Mouse (Mus musculus): Measurements from ENCODE around the gene Wnt1. TPM values are rescaled to one million over a fixed set of nuclear protein-coding genes. Genes with fewer than 3 reads are reported as not detected.
"Not testable (repeated sequence)": the region's sequence is repeated elsewhere in the genome, so short reads cannot be mapped to it uniquely, and the experiment has no call there.

The Wnt1 gene
- polyA plus RNA-seq, 1 experiment, result 0.10 TPM

- no peak for DNase-seq (ENCODE audit: extremely low spot score in 1 of 2, low spot score in 1 of 2)
Measured at GRCm38 (mm10) chr15:98802926-98803325, 13.3 kb downstream of the Wnt1 start.

GRCm38 (mm10) chr15:98804054-98804453, 14.4 kb downstream of the Wnt1 start:
- peak; percentile 79 to 97 for DNase-seq (ENCODE audit: extremely low spot score in 1 of 2, low spot score in 1 of 2)

- peak in 1 of 2 experiments; percentile 87 for DNase-seq (ENCODE audit: extremely low spot score in 1 of 2, low spot score in 1 of 2)
Measured at GRCm38 (mm10) chr15:98805324-98806040, 15.8 kb downstream of the Wnt1 start.

GRCm38 (mm10) chr15:98806071-98806808, 16.6 kb downstream of the Wnt1 start:
- DNase-seq (ENCODE audit: extremely low spot score in 1 of 2, low spot score in 1 of 2), result peak in 1 of 2 experiments; percentile 19

- DNase-seq (ENCODE audit: extremely low spot score in 1 of 2, low spot score in 1 of 2), result peak in 1 of 2 experiments; percentile 38
Measured at GRCm38 (mm10) chr15:98806809-98807770, 17.4 kb downstream of the Wnt1 start.

- DNase-seq (ENCODE audit: extremely low spot score in 1 of 2, low spot score in 1 of 2), result peak; percentile 72 to 86
Measured at GRCm38 (mm10) chr15:98807895-98808650, 18.4 kb downstream of the Wnt1 start.

GRCm38 (mm10) chr15:98808651-98809134, 19.0 kb downstream of the Wnt1 start:
- DNase-seq (ENCODE audit: extremely low spot score in 1 of 2, low spot score in 1 of 2), result peak; percentile 92 to 93

- DNase-seq (ENCODE audit: extremely low spot score in 1 of 2, low spot score in 1 of 2), result no peak
Measured at GRCm38 (mm10) chr15:98809390-98809789, 19.7 kb downstream of the Wnt1 start, which contains the start of gene Ddn. Gene Ddn, minus strand, starts transcription at chr15:98809490.

- DNase-seq (ENCODE audit: extremely low spot score in 1 of 2, low spot score in 1 of 2), result not testable (repeated sequence)
Measured at GRCm38 (mm10) chr15:98810212-98810611, 20.6 kb downstream of the Wnt1 start.

GRCm38 (mm10) chr15:98812741-98813424, 23.2 kb downstream of the Wnt1 start:
- peak; percentile 74 to 87 for DNase-seq (ENCODE audit: extremely low spot score in 1 of 2, low spot score in 1 of 2)

- no peak for DNase-seq (ENCODE audit: extremely low spot score in 1 of 2, low spot score in 1 of 2)
Measured at GRCm38 (mm10) chr15:98818171-98818570, 28.5 kb downstream of the Wnt1 start.

- no peak for DNase-seq (ENCODE audit: extremely low spot score in 1 of 2, low spot score in 1 of 2)
Measured at GRCm38 (mm10) chr15:98820937-98821336, 31.3 kb downstream of the Wnt1 start.

GRCm38 (mm10) chr15:98821403-98821802, 31.7 kb downstream of the Wnt1 start:
- DNase-seq (ENCODE audit: extremely low spot score in 1 of 2, low spot score in 1 of 2), result peak in 1 of 2 experiments; percentile 36

GRCm38 (mm10) chr15:98822147-98822546, 32.5 kb downstream of the Wnt1 start:
- DNase-seq (ENCODE audit: extremely low spot score in 1 of 2, low spot score in 1 of 2), result no peak

GRCm38 (mm10) chr15:98823434-98823833, 33.8 kb downstream of the Wnt1 start:
- DNase-seq (ENCODE audit: extremely low spot score in 1 of 2, low spot score in 1 of 2), result no peak

- no peak for DNase-seq (ENCODE audit: extremely low spot score in 1 of 2, low spot score in 1 of 2)
Measured at GRCm38 (mm10) chr15:98827611-98828011, 38.0 kb downstream of the Wnt1 start.

- DNase-seq (ENCODE audit: extremely low spot score in 1 of 2, low spot score in 1 of 2), result peak; percentile 88 to 96
Measured at GRCm38 (mm10) chr15:98830736-98831683, 41.4 kb downstream of the Wnt1 start, which contains the start of gene Prkag1. Gene Prkag1, minus strand, starts transcription at chr15:98831521.

- no peak for DNase-seq (ENCODE audit: extremely low spot score in 1 of 2, low spot score in 1 of 2)
Measured at GRCm38 (mm10) chr15:98831684-98832035, 42.0 kb downstream of the Wnt1 start.
